Mouse (Mus musculus): ENCODE data around the gene Hivep3. TPM values are rescaled to one million over a fixed set of nuclear protein-coding genes. Genes with fewer than 3 reads are reported as not detected.

The Hivep3 gene
- total RNA-seq, 2 experiments from 2014 or later: 5.7 to 6.3 TPM

DNA sequence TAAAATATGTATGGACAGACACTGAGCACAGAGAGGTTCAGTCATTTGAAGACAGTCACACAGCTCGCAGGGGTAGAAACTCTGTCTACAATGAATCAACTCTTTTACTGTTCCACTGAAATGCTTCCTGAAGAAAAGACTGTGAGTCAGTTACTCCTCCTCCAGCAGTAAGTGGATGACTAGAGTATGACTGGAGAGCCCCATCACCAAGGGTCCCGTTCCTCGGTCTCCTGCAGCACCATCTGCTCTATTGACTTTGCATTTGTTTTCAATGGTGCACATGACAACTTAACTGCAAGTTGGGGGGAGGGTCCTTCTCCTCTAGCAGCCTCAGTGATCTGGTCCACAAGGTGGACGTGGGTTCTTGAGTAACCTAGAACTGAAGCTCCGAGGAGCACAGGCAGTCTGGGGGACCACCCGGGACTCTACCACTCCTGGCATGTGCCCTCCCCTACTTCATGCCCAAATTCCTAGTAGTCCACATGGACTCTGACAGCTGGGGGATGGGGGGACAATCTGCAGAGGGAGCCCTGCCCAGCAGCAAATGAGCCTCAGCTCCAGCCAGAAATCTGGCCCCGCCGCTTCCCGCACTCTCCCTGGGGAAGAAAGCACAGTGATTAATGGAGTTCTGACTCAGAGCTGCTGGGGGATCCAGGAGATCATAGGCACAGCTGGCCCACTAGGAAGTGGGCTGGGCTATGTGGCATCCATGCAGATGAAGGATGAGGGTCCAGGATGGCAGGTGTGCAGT is 333.4 kb downstream of the Hivep3 start:
- intact Hi-C loops (cut with DNase I): no loop called here
- peak in 1 of 2 experiments; percentile 18 for DNase-seq

DNA sequence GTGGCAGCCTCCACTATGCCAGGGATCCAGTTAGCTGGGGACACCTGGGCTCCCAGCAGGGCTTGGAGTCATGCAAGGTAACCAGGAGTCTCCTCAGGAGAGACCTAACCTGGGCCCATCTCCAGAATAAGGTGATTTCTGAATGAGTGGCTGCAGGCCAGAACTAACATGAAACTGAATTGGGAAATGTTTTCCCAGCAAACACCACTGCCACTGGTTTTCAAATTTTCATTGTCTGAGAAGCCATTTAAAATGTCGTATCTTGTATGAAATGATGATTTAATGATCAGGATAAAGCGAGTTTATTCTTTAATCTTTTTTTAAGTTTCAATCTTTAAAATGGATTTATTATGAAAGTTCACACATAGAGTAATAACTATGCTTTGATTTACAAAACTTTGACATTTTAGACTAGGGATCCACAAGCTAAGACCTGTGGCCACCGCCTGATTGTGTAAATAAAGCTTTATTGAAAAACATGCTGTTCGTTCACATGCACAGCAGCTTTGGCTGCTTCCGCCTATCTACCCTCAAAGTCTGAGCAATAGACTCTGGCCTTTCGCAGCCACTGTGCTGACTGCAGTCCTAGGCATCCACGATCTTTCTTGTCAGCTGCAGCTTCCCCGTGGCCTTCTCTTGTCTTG is 334.1 kb downstream of the Hivep3 start:
- intact Hi-C loops (cut with DNase I): no loop called here
- DNase-seq: no peak

DNA sequence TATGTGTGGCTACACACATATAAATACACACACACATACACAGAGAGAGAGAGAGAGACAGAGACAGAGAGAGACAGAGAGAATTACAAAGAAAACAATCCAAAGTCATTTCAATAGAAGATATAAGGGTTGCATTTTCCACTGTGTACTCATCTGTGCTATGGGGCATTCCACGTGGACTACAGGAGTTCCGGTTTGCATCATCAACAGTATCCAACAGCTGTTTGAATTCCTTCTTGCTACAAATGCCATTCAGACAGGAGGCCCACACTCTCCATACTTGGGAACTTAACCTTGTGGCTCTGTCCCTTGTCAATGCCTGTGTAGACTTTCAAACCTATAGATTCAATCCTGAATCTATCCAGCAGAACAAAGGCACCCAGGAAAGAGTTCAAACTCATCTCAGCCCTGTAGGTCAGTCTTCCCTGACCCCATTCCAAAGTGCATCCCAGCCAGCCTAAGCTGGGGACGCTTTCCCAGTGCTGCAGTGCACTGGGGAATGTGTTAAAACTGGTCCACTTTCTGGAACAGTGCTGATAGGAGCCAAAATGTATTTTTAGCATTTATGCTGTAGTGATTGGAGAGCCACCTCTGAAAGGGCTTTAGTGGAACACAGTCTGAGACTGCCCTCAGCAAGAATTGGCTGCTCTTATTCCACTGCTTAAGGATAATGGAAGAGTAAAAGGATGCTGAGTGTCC is 335.4 kb downstream of the Hivep3 start:
- intact Hi-C loops (cut with DNase I): no loop called here
- DNase-seq: no peak

GRCm38 (mm10) chr4:120069582-120069980 is 336.0 kb downstream of the Hivep3 start:
- intact Hi-C loops (cut with DNase I): no loop called here
- no peak for DNase-seq

- intact Hi-C loops (cut with DNase I): no loop called here
- DNase-seq: no peak
Observed at GRCm38 (mm10) chr4:120071411-120071810, 337.8 kb downstream of the Hivep3 start.

- DNase-seq: peak; percentile 10 to 16
- intact Hi-C loops (cut with DNase I): loop anchor here (2.0 kb wide), 1 partner anchor 19 kb away; no protein-coding TSS in a partner anchor
Observed at GRCm38 (mm10) chr4:120071842-120072507, 338.4 kb downstream of the Hivep3 start.

- intact Hi-C loops (cut with DNase I): no loop called here
- peak in 1 of 2 experiments; percentile 30 for DNase-seq
Observed at GRCm38 (mm10) chr4:120074061-120074460, 340.5 kb downstream of the Hivep3 start.

GRCm38 (mm10) chr4:120077322-120077721 is 343.7 kb downstream of the Hivep3 start:
- intact Hi-C loops (cut with DNase I): no loop called here
- DNase-seq: no peak

DNA sequence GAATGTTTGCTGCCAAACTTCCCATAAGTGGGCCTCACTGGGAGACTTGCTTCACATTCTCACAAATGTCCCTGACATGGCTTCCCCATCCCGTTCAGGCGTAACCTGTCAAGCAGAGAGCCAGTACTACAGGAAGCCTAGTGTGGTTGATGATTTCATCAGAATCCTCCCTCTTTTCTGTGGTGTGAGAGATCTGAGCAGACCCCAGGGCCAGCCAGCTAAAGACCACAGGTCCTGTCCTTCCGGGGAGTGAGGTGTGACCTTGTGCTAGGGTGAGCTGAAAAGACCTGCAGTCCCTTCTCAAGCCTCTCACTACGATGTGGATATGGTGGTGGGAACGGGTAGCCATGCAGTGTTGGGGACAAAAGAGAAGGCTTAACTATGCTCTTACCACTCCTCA is 348.9 kb downstream of the Hivep3 start:
- intact Hi-C loops (cut with DNase I): no loop called here
- no peak for DNase-seq

DNA sequence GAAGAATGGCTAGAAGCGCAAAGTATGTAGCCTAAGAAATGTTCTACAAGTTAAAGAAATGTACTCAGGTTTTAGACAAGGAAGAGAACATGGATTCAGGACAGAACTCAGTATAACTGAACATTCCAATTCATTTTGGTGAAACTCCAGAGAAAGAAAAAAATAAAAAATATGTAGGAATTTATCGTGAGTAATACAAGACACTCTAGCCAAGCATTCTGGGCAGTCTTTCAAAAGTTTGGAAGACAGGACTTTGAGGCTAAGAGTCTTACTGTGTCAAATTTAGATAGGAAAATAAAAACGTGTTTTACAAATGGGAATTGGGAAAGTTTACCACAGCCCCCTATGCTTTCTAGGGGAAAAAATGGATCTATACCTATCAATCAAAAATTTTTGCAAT is 350.1 kb downstream of the Hivep3 start:
- DNase-seq: no peak
- intact Hi-C loops (cut with DNase I): no loop called here

GRCm38 (mm10) chr4:120089536-120089935 is 356.0 kb downstream of the Hivep3 start:
- intact Hi-C loops (cut with DNase I): no loop called here

DNA sequence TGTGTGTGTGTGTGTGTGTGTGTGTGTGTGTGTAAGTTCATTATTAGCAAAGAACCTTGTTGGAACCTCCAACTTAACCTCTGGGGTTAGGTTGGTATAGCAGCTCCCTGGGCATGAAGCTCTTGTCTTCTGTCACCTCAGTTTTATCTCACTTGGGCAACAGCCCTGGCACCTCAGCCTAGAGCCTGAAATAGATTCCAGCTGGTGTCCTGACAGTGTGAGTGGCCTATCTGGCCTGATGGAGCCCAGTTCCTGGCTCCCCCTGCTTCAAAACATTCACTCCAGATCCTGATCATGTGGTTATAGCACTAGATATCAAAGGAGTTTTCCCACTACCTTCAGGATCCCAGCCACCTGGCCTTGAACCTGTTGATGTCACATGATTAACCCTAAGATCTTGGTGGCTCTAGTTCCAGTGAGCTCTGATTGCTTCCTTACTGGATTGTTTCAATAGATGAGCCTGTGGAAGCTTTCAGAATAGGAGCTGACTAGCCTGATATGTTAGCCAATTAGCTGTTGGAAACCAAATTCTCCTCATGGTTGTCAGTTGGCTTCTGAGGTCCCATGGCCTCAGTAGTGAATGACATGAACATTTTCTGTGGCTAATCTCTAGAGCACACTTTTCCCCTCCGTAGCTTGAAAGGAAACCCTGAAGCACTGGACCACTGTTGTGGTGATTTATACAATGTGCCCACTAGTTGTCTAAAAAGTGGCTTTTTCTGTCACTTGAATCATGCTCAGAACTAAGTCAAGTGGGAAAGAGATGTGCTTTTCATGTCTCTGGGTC is 358.6 kb downstream of the Hivep3 start:
- peak; percentile 41 to 51 for DNase-seq
- intact Hi-C loops (cut with DNase I): loop anchor here (2.0 to 5.0 kb wide), 2 partner anchors 19 to 80 kb away; no protein-coding TSS in a partner anchor

More at GRCm38 (mm10) chr4:120089536-120089935, 356.0 kb downstream of the Hivep3 start:
- no peak for DNase-seq

DNA sequence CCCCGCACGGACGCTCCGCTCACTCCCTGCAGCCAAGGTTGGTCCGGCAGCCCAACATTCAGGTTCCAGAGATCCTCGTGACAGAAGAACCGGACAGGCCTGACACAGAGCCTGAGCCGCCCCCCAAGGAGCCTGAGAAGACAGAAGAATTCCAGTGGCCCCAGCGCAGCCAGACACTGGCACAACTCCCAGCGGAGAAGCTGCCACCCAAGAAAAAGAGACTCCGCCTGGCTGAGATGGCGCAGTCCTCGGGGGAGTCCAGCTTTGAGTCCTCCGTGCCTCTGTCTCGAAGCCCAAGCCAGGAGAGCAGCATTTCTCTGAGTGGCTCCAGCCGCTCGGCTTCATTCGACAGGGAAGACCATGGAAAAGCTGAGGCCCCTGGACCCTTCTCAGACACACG is 363.4 kb downstream of the Hivep3 start:
- intact Hi-C loops (cut with DNase I): no loop called here
- no peak for DNase-seq

- no peak for DNase-seq
- intact Hi-C loops (cut with DNase I): loop anchor here (5.0 kb wide), 3 partner anchors 139 to 294 kb away; no protein-coding TSS in a partner anchor
Observed at GRCm38 (mm10) chr4:120101186-120101585, 367.6 kb downstream of the Hivep3 start.

GRCm38 (mm10) chr4:120104599-120104998 is 371.0 kb downstream of the Hivep3 start:
- peak; percentile 69 to 77 for DNase-seq
- intact Hi-C loops (cut with DNase I): loop anchor here (5.0 kb wide), 3 partner anchors 142 to 297 kb away; no protein-coding TSS in a partner anchor

DNA sequence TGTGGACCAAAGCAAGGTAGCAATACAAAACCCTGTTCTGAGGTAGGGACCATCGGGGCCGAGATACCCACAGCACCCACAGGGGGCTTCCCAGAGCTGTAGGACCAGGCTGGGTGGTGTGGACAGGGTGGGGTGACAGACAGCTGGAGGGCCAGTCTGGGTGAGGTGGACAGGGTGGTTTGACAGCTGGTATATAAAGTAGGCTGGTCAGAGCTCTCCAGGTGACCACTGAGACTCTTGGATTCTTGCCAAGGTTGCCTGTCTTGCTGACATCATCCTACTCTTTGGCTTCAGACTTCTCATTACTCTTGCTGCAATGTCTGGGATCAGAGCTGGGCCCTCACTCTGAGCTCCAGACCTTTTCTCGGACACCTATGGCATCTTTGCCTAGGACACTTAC is 372.8 kb downstream of the Hivep3 start:
- intact Hi-C loops (cut with DNase I): no loop called here
- DNase-seq: peak in 1 of 2 experiments; percentile 0

DNA sequence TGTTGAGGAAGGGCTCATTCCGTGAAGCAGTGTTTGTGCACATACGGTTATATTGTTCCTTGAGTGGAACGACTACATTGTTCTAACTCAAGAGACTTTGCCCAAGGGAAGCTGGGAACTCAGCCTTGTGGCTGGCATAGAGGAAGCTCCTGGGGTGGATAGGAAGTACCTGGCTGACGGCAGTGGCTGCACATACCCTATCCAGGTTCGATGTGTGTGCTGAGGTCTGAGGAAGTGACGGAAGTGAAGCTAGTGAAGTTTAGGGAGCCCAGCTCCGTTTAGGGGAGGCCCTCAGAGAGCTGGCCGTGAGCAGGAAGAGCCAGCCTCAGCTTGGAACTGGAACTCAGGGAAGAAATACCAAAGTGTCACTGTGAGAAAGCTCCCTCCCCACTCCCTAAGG is 374.2 kb downstream of the Hivep3 start:
- intact Hi-C loops (cut with DNase I): no loop called here
- DNase-seq: no peak

DNA sequence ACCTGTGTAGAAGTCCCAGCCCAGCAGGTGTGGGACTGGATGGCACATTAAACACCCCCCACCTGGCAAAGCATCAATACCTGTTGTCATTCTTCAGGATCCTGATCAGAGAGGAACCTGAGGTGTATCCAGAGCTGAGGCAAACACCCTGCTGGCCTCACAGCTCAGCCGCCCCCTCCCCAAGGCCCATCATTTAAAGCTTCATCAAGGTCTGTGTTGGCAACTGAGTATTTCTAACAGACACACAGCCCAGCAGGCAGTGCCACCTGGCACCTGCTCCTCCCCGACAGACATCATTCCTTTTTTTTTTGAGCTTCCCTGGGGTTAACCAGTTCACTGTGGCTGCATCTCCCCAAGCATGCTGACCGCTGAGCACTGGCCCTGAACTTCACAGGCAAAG is 381.9 kb downstream of the Hivep3 start:
- intact Hi-C loops (cut with DNase I): no loop called here
- no peak for DNase-seq

DNA sequence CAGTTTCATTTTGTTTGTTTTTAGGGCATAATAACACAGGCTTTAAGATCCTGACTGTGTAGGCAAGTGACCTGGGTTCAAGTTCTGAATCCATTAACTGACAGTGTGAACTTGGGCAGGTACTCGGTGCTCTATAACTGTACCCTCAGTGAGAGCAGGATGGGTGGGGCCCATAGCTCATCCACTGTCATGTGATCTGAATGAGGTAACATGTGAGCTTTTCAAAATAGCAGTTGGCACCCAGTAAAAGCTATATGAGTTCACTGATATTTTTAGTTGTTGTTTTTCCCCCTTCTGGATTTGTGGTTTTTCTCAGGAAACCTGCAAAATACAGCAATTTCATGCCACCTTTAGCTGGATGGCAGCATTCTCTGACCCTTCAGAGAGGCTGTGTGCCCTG is 382.7 kb downstream of the Hivep3 start:
- no peak for DNase-seq
- intact Hi-C loops (cut with DNase I): no loop called here

- DNase-seq: peak; percentile 72 to 73
- intact Hi-C loops (cut with DNase I): loop anchor here (2.0 to 5.0 kb wide), 3 partner anchors 67 to 262 kb away; no protein-coding TSS in a partner anchor
Observed at GRCm38 (mm10) chr4:120120276-120120675, 386.7 kb downstream of the Hivep3 start.

Data from heart, postnatal 36 days (tissue).